ENCODE assay signal across 8 mouse cellular contexts in the genomic region with DNA sequence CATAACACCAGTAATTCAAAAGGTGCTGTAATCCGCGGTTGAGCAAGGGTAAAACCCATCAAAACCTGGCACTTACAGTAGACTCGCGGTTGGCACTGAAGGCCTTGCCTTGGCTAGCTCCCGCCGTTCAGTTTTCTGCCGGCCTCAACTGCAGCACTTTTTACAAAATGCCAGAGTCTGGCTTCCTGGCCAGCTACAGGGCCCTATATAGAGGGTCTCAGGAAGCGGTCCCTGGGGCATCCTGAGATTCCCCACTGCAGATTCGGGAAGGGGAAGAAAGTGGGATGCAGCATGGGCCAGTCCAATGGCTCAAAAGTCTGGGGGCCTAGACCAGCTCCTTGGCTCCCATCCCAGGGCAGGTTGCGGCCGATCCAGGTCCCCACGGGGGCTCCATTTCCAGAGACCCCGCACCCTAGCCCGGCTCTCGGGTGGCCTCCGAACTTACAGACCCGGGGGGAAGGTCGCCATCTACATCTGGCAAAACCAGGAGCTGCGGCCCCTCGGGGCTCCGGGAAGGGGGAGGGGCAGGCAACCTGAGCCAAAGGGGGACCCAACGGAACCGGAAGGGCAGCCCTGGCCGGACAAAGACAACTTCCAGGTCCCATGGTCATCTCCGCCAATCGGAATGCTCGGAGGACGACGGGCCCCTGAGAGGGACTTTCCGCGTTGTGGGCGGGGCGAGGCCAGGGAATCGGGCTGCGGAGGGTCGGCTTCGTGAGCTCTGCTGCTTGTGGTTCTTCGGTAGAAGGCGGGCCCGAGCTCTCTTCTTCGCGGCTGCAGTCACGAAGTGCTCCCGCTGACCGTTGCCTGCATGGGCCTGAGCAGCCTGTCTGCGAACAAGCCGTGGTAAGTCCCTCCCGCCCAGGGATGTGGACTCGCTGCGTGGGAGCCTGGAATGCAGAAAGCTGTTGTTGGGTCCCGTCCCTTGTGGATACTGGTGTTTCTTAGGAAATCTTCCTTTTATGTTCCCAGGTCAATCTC. TPM values are rescaled to one million over a fixed set of nuclear protein-coding genes. Genes with fewer than 3 reads are reported as not detected.
DNase-seq lines count a peak whose midpoint lies in the region; ATAC-seq lines count a peak whose summit lies in the region.

A gene (minus strand): TSS at position 525 of the 981 bp plus-strand sequence.
A gene (minus strand): TSS at position 561 of the 981 bp plus-strand sequence.
A gene (plus strand): TSS at position 669 of the 981 bp plus-strand sequence.

- peaks cover 14% of the 10 kb centered on the region; the same call in 1 of the 2 replicates for H3K36me3 ChIP-seq in embryonic facial prominence, embryonic 10.5 days (replicated peaks)
- no peaks in the 10 kb centered on the region for H3K36me3 ChIP-seq in midbrain, embryonic 11.5 days (ENCODE audit: control insufficient read depth, insufficient read depth, low read length)

- H3K27me3 ChIP-seq in embryonic facial prominence, embryonic 10.5 days (replicated peaks; ENCODE audit: low read depth, poor library complexity, severe bottlenecking), result no peaks in the 10 kb centered on the region
- H3K27me3 ChIP-seq in midbrain, embryonic 11.5 days (ENCODE audit: control insufficient read depth, insufficient read depth, low read length), result no peaks in the 10 kb centered on the region

- peak within 1 kb of the TSS; percentile 96 for H3K27ac ChIP-seq in embryonic facial prominence, embryonic 10.5 days (replicated peaks)
- peak within 1 kb of the TSS; percentile 80 for H3K27ac ChIP-seq in midbrain, embryonic 11.5 days (ENCODE audit: low read depth, low read length)

- under 1% methylated on average over 51 of the region's 51 CpGs for WGBS in embryonic facial prominence, embryonic 10.5 days
- whole genome bisulfite sequencing in midbrain, embryonic 11.5 days, result under 1% methylated on average over 51 of the region's 51 CpGs

- peak within 1 kb of the TSS; percentile 85 for H3K4me3 ChIP-seq in embryonic facial prominence, embryonic 10.5 days
- peak within 1 kb of the TSS; percentile 81 for H3K4me3 ChIP-seq in midbrain, embryonic 11.5 days (ENCODE audit: low read depth, low read length)

- H3K4me1 ChIP-seq in embryonic facial prominence, embryonic 10.5 days, result peaks cover 23% of the 10 kb centered on the region
- H3K4me1 ChIP-seq in midbrain, embryonic 11.5 days (ENCODE audit: control insufficient read depth, insufficient read depth, low read length), result peaks cover 4% of the 10 kb centered on the region

- peak within 1 kb of the TSS; percentile 76 for H3K4me2 ChIP-seq in midbrain, embryonic 11.5 days

- peak; percentile 99 for ATAC-seq in granulocyte monocyte progenitor cell, adult 5-6 weeks (replicated peaks; ENCODE audit: poor library complexity, severe bottlenecking)
- peak; percentile 99 for ATAC-seq in midbrain, embryonic 11.5 days (ENCODE audit: low FRiP score)

- no peaks in the 10 kb centered on the region for H3K9me3 ChIP-seq in embryonic facial prominence, embryonic 10.5 days
- H3K9me3 ChIP-seq in midbrain, embryonic 11.5 days (ENCODE audit: control insufficient read depth, low read length), result no peaks in the 10 kb centered on the region

- intact Hi-C loops in left cerebral cortex, postnatal 4 days (cut with DNase I), result no loop called here

- peak; percentile 99 for DNase-seq in adrenal gland, postnatal 14 days
- peak; percentile 98 for DNase-seq in embryonic facial prominence, embryonic 10.5 days (ENCODE audit: low spot score)
- DNase-seq in kidney, adult 11 months, result peak; percentile 95
- DNase-seq in left cerebral cortex, postnatal 4 days, result peak; percentile 97
- DNase-seq in midbrain, embryonic 11.5 days (ENCODE audit: low spot score, missing footprints), result peak; percentile 99
- peak; percentile 92 for DNase-seq in right cerebral cortex, postnatal 4 days
- DNase-seq in yolk sac, embryonic 10.5 days (ENCODE audit: low spot score), result peak; percentile 97

- peak within 1 kb of the TSS; percentile 85 for H3K9ac ChIP-seq in midbrain, embryonic 11.5 days (ENCODE audit: low read length)

RNA-seq across cellular contexts. Expression of the first gene that starts in this region (rescaled TPM):
- 8.8 and 10.7 TPM in 2 replicates for total RNA-seq in adrenal gland, postnatal 14 days (2021)
- polyA plus RNA-seq in embryonic facial prominence, embryonic 10.5 days (2016; fragmentation: Nextera tagmentation; extraction: Ambion mirVana), result 10.3 and 12.1 TPM in 2 replicates
- total RNA-seq in granulocyte monocyte progenitor cell, adult 5-6 weeks (2014; fragmentation: Nextera tagmentation), result 5.8 and 9.4 TPM in 2 replicates
- 7.0 and 10.9 TPM in 2 replicates for total RNA-seq in granulocyte monocyte progenitor cell, adult 5-6 weeks (2017)
- 10 to 100 TPM in 1 of 2 experiments, 1 to 10 TPM in 1; 8.8 to 12.8 TPM for total RNA-seq in left cerebral cortex, postnatal 4 days (2021)
- polyA plus RNA-seq in midbrain, embryonic 11.5 days (2014; fragmentation: Nextera tagmentation; extraction: Ambion mirVana), result 11.7 and 14.1 TPM in 2 replicates

RNA-seq across cellular contexts. Expression of the second gene that starts in this region (rescaled TPM):
- 12.0 and 13.6 TPM in 2 replicates for total RNA-seq in adrenal gland, postnatal 14 days (2021)
- polyA plus RNA-seq in embryonic facial prominence, embryonic 10.5 days (2016; fragmentation: Nextera tagmentation; extraction: Ambion mirVana), result 5.5 and 6.2 TPM in 2 replicates
- total RNA-seq in granulocyte monocyte progenitor cell, adult 5-6 weeks (2014; fragmentation: Nextera tagmentation), result 7.8 and 10.8 TPM in 2 replicates
- 19.7 and 20.7 TPM in 2 replicates for total RNA-seq in granulocyte monocyte progenitor cell, adult 5-6 weeks (2017)
- 10 to 100 TPM; 30.5 to 31.7 TPM for total RNA-seq in left cerebral cortex, postnatal 4 days (2021)
- polyA plus RNA-seq in midbrain, embryonic 11.5 days (2014; fragmentation: Nextera tagmentation; extraction: Ambion mirVana), result 6.8 and 8.4 TPM in 2 replicates

RNA-seq across cellular contexts. Expression of the third gene that starts in this region (rescaled TPM):
- total RNA-seq in adrenal gland, postnatal 14 days (2021), result 60.4 and 61.6 TPM in 2 replicates
- polyA plus RNA-seq in embryonic facial prominence, embryonic 10.5 days (2016; fragmentation: Nextera tagmentation; extraction: Ambion mirVana), result 45.4 and 47.8 TPM in 2 replicates
- 20.8 and 22.0 TPM in 2 replicates for total RNA-seq in granulocyte monocyte progenitor cell, adult 5-6 weeks (2014; fragmentation: Nextera tagmentation)
- 22.7 and 24.1 TPM in 2 replicates for total RNA-seq in granulocyte monocyte progenitor cell, adult 5-6 weeks (2017)
- 100 to 1,000 TPM; 111 to 115 TPM for total RNA-seq in left cerebral cortex, postnatal 4 days (2021)
- 43.8 and 51.8 TPM in 2 replicates for polyA plus RNA-seq in midbrain, embryonic 11.5 days (2014; fragmentation: Nextera tagmentation; extraction: Ambion mirVana)

Comparison
In these comparisons a context has a peak if more than half of its experiments do, and no peak if none do; other contexts are left out.
1. Peak in every context shown above with its lines: DNase-seq, ATAC-seq, H3K4me3 ChIP-seq and H3K27ac ChIP-seq.